Mouse (Mus musculus) liver, embryonic 14.5 days (tissue): ENCODE measurements at regions not wholly inside any gene's neighbourhood (a gene's known extent, or its start where the extent isn't known, plus 50 kb on each side); places are given as distances from the start of the nearest gene placed in this dataset.

Source experiments
- ATAC-seq: fragments of 200-750 bp; cut with Nextera tagmentation; 2 replicates; pipeline ENCODE4 v1.8.0; 2017; ENCODE audit warnings: moderate number of reproducible peaks, mild to moderate bottlenecking, moderate library complexity; ENCODE audit not compliant: insufficient read depth
- DNase-seq, 3 experiments: peaks; one replicate each; pipeline ENCODE4 v3.0.0-alpha.2; 2012 to 2013; ENCODE audit warnings: low read depth in 3 of 3, low spot score in 3 of 3
- H3K27ac ChIP-seq: fragments of 300-500 bp; sonication (generic); 2 replicates; pipeline ENCODE4 v1.5.1; 2014; ENCODE audit warnings: moderate library complexity, mild to moderate bottlenecking, control low read depth, inconsistent platforms
- H3K27me3 ChIP-seq: fragments of 300-500 bp; sonication (generic); 2 replicates; pipeline ENCODE4 v1.6.1; 2014; ENCODE audit warnings: mild to moderate bottlenecking, low read length, moderate library complexity; ENCODE audit not compliant: control insufficient read depth, insufficient read depth
- H3K36me3 ChIP-seq: fragments of 300-500 bp; sonication (generic); replicated peaks from 2 replicates; pipeline ENCODE4 v1.6.1; 2014; ENCODE audit warnings: low read depth; ENCODE audit not compliant: control insufficient read depth, insufficient read depth
- H3K4me1 ChIP-seq, 2 experiments: fragments of 200-500 bp in 1 of 2; fragments of 300-500 bp in 1 of 2; sonication (generic) in 1 of 2; replicated peaks; 2 replicates each; pipeline ENCODE4 v1.6.1; 2012 to 2014; ENCODE audit warnings: antibody characterized with exemption in 1 of 2, inconsistent platforms in 1 of 2, low read length in 1 of 2; ENCODE audit not compliant: control insufficient read depth in 2 of 2, insufficient read depth in 2 of 2
- H3K4me2 ChIP-seq: fragments of 300-500 bp; sonication (generic); 2 replicates; pipeline ENCODE4 v1.6.1; 2014; ENCODE audit warnings: low read depth, mild to moderate bottlenecking, control low read depth, moderate library complexity
- H3K4me3 ChIP-seq, 2 experiments: fragments of 200-500 bp in 1 of 2; fragments of 300-500 bp in 1 of 2; sonication (generic) in 1 of 2; 2 replicates each; pipeline ENCODE4 v1.5.1; 2012 to 2014; ENCODE audit warnings: low read depth in 2 of 2, low read length in 2 of 2, mild to moderate bottlenecking in 2 of 2, control low read depth in 1 of 2, inconsistent platforms in 1 of 2, moderate library complexity in 1 of 2; ENCODE audit not compliant: insufficient read depth in 1 of 2
- H3K9ac ChIP-seq: fragments of 300-500 bp; sonication (generic); replicated peaks from 2 replicates; pipeline ENCODE4 v1.6.1; 2014; ENCODE audit warnings: mild to moderate bottlenecking, control low read depth, moderate library complexity
- H3K9me3 ChIP-seq: fragments of 300-500 bp; sonication (generic); 2 replicates; pipeline ENCODE4 v1.6.1; 2016; ENCODE audit warnings: low read length, mixed read lengths; ENCODE audit not compliant: control insufficient read depth
- CTCF ChIP-seq: IDR thresholded peaks from 2 replicates; pipeline ENCODE4 v1.5.1; 2016; ENCODE audit warnings: antibody characterized with exemption, low read depth, control low read depth
- EP300 ChIP-seq: IDR thresholded peaks from 2 replicates; pipeline ENCODE4 v1.6.1; 2016; ENCODE audit warnings: antibody characterized with exemption, low read depth
- WGBS: fragments of 180-500 bp; shearing (Covaris S2); extraction: QIAGEN DNeasy Blood & Tissue Kit; methylation state at CpG from one replicate; pipeline ENCODE4 v1.1.7; 2014; ENCODE audit not compliant: insufficient replicate concordance; 5-methylcytosine and 5-hydroxymethylcytosine counted together

DNA sequence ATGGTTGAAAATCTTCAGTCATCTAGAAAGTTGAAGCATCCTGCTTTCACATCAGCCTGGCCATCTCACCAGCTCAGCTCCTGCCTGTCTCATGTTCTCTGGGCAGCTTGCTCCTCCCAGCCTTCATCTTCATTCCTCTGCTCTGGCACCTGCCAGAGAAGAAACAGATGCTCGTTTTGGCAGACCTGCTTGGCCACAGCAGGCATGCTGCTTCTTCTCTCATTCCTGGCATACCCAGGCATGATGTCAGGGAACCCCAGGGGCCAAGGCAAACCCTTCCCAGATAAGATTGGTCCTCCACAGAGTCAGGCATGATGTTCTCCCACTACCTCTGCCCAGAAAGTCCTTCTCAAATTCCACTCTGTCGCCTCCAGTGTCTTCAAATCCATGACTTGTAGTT is 101.4 kb upstream of the Slc22a22 start:
- no peak overlapping the region for H3K4me2 ChIP-seq
- H3K9ac ChIP-seq: no peak overlapping the region
- TF ChIP-seq CTCF: no peak
- no peak for TF ChIP-seq EP300
- H3K4me1 ChIP-seq: no peaks in the 10 kb centered on the region
- no peaks in the 10 kb centered on the region for H3K9me3 ChIP-seq
- H3K36me3 ChIP-seq: no peaks in the 10 kb centered on the region
- ATAC-seq (no peak), DNase-seq (no peak)
- 22% methylated on average over 2 of the region's 2 CpGs for WGBS
- H3K4me3 ChIP-seq: no peak overlapping the region
- H3K27ac ChIP-seq: no peak overlapping the region
- H3K27me3 ChIP-seq: no peaks in the 10 kb centered on the region

DNA sequence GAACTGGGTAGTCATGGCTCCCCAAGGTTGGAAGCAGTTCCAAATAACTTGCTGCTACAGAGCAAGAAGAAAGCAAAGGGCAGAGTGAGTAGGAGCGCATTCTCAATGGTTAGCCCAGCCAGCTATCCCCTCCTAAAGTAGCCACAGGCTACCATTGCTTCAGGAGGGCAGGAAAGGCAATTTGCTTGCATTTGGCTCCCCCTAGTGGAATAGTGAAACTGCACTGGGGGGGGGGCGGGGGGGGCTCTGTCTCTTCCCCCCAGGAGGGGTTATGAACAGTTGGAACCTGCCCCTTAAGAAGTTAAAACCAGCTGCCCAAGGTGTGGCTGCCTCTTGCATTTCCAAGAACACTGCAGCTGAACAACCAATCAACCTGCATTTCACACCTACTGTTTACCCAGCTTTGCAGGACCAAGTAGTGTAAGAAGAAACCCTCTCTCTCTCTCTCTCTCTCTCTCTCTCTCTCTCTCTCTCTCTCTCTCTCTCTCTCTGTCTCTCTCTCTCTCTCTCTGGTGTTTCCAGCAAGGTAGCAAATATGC is 96.7 kb upstream of the Slc22a22 start:
- DNase-seq (no peak), ATAC-seq (no peak)
- no peak overlapping the region for H3K4me3 ChIP-seq
- WGBS: 25% methylated on average over 2 of the region's 2 CpGs
- H3K9me3 ChIP-seq: no peaks in the 10 kb centered on the region
- TF ChIP-seq CTCF: no peak
- TF ChIP-seq EP300: no peak
- no peak overlapping the region for H3K27ac ChIP-seq
- H3K36me3 ChIP-seq: no peaks in the 10 kb centered on the region
- no peaks in the 10 kb centered on the region for H3K4me1 ChIP-seq
- no peak overlapping the region for H3K9ac ChIP-seq
- no peak overlapping the region for H3K4me2 ChIP-seq
- H3K27me3 ChIP-seq: no peaks in the 10 kb centered on the region

DNA sequence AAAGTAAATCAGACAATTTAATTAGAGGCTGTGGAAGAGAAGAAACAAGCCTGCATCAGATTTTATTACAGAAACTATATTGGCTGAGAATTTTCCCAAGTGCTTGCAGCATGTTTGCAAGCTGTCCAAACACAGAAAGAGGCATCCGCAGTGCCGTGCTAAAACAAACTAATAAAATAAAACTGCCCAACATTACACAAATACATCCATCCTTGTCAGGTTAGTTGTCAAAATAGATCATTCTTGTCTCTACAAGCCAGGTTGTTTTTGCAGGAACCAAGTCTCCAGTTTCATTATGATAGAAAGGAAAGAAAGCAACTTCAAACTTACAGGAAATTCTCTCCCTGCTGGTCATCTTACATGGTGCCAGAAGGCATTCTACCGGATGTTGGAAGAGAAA is 95.0 kb upstream of the Slc22a22 start:
- DNase-seq (no peak), ATAC-seq (no peak)
- Histone ChIP-seq H3K4me2 (no peak overlapping the region), H3K27ac (no peak overlapping the region), H3K4me3 (no peak overlapping the region), H3K4me1 (no peaks in the 10 kb centered on the region), H3K9ac (no peak overlapping the region), H3K27me3 (no peaks in the 10 kb centered on the region), H3K36me3 (no peaks in the 10 kb centered on the region), H3K9me3 (no peaks in the 10 kb centered on the region)
- TF ChIP-seq EP300 (no peak), CTCF (no peak)
- WGBS: 67% methylated on average over 3 of the region's 3 CpGs

DNA sequence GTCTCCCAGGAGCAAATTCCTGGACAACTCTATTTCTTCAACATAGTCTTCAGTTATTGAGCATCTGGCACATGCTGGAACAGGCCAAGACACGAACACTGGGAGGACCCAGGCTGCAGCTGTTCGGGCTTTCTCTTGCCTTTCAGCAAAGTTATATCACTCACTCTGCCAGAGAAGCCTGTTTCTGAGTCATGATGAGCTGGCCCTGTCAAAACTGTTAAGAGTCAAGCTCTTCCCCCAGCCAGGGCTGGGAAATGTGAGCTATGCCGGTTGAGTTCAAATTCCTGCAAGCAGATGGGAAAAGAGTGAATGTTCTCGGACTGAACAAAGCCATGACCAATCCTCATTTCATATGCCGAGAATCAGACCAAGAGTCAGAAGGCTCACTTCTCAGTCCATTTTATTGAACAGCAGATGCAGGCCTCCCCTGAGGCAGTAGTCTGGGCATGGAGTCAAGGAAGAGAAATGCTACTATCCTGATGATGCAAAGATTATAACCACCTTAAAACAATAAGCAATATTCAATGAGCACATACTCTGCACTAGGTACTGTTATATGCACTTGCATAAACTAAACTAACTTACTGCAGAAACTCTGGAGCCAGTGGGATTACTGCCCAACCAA is 90.7 kb upstream of the Slc22a22 start:
- H3K4me1 ChIP-seq: no peaks in the 10 kb centered on the region
- no peak for ATAC-seq
- H3K27ac ChIP-seq: no peak overlapping the region
- 65% methylated on average over 5 of the region's 5 CpGs for WGBS
- TF ChIP-seq CTCF (no peak), EP300 (no peak)
- H3K9me3 ChIP-seq: no peaks in the 10 kb centered on the region
- DNase-seq: no peak
- H3K27me3 ChIP-seq: no peaks in the 10 kb centered on the region
- H3K36me3 ChIP-seq: no peaks in the 10 kb centered on the region
- no peak overlapping the region for H3K4me2 ChIP-seq
- no peak overlapping the region for H3K9ac ChIP-seq
- H3K4me3 ChIP-seq: no peak overlapping the region

DNA sequence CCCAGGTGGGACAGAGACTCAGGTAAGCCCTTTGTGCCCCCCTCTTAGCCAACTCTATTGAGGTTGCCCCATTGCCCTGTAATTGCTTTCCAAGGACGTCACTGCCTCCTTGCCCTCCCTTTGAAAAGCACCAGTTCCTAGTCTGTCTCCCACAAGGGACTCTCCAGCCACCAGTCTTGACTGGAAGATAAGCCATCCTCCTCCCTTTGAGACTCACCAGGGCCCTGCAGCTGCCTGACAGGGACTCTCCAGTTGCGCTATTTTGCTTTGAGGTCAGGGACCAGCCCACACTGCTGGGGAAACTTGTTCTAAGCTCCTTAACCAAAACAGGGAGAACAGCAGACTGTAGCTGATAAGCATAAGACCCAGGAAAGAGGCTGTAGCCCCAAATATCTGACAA is 69.7 kb upstream of the Slc22a22 start:
- DNase-seq (no peak), ATAC-seq (no peak)
- H3K9ac ChIP-seq: no peak overlapping the region
- no peak overlapping the region for H3K27ac ChIP-seq
- no peaks in the 10 kb centered on the region for H3K36me3 ChIP-seq
- no peaks in the 10 kb centered on the region for H3K27me3 ChIP-seq
- no peak overlapping the region for H3K4me2 ChIP-seq
- 39% methylated on average over 2 of the region's 2 CpGs for WGBS
- no peaks in the 10 kb centered on the region for H3K4me1 ChIP-seq
- H3K9me3 ChIP-seq: no peaks in the 10 kb centered on the region
- H3K4me3 ChIP-seq: no peak overlapping the region
- TF ChIP-seq EP300 (no peak), CTCF (no peak)
